Mouse (Mus musculus): ENCODE measurements around the gene Pex10. TPM values are rescaled to one million over a fixed set of nuclear protein-coding genes. Genes with fewer than 3 reads are reported as not detected.

Gene Pex10
- polyA plus RNA-seq, 1 experiment from 2014 or later, result 16.6 TPM

GRCm38 (mm10) chr4:155034787-155035186 lies 32.0 kb upstream of the Pex10 start:
- no peak overlapping the region for H3K27ac ChIP-seq
- H3K36me3 ChIP-seq, result no peaks in the 10 kb centered on the region
- no peak overlapping the region for H3K4me3 ChIP-seq
- WGBS, result 70% methylated on average over 13 of the region's 13 CpGs
- H3K27me3 ChIP-seq (replicated peaks), result peaks cover 25% of the 10 kb centered on the region
- no peak for ATAC-seq (ENCODE audit: low FRiP score, low read depth)
- no peak overlapping the region for H3K4me2 ChIP-seq (replicated peaks)
- no peak overlapping the region for H3K9ac ChIP-seq
- H3K4me1 ChIP-seq, result peaks cover 37% of the 10 kb centered on the region
- no peaks in the 10 kb centered on the region for H3K9me3 ChIP-seq

- H3K9me3 ChIP-seq, result no peaks in the 10 kb centered on the region
- peak; percentile 15; the same call in 1 of the 2 replicates for ATAC-seq (ENCODE audit: low FRiP score, low read depth)
- H3K9ac ChIP-seq, result peak overlapping the region; percentile 34; the same call in 1 of the 2 replicates
- WGBS, result 18% methylated on average over 9 of the region's 9 CpGs
- no peak overlapping the region for H3K4me3 ChIP-seq
- peaks cover 61% of the 10 kb centered on the region for H3K27me3 ChIP-seq (replicated peaks)
- no peaks in the 10 kb centered on the region for H3K36me3 ChIP-seq
- peak overlapping the region; percentile 20; the same call in 1 of the 2 replicates for H3K4me2 ChIP-seq (replicated peaks)
- H3K27ac ChIP-seq, result no peak overlapping the region
- peaks cover 26% of the 10 kb centered on the region for H3K4me1 ChIP-seq
Observed at GRCm38 (mm10) chr4:155040197-155040596, 26.6 kb upstream of the Pex10 start.

- Histone ChIP-seq H3K4me2 (replicated peaks) (peak overlapping the region; percentile 20; the same call in 1 of the 2 replicates), H3K4me1 (peaks cover 26% of the 10 kb centered on the region), H3K4me3 (no peak overlapping the region), H3K9ac (0 out of 2 replicates have a peak overlapping the region, but pooled peaks have one; percentile 34), H3K9me3 (no peaks in the 10 kb centered on the region), H3K27me3 (replicated peaks) (peaks cover 63% of the 10 kb centered on the region), H3K27ac (no peak overlapping the region), H3K36me3 (no peaks in the 10 kb centered on the region)
- WGBS, result 65% methylated on average over 6 of the region's 6 CpGs
- ATAC-seq (ENCODE audit: low FRiP score, low read depth), result no peak
Observed at GRCm38 (mm10) chr4:155040696-155041095, 26.1 kb upstream of the Pex10 start.

GRCm38 (mm10) chr4:155042606-155043288 lies 24.1 kb upstream of the Pex10 start:
- H3K4me3 ChIP-seq, result peak overlapping the region; percentile 42
- H3K27ac ChIP-seq, result no peak overlapping the region
- no peaks in the 10 kb centered on the region for H3K36me3 ChIP-seq
- H3K9me3 ChIP-seq, result no peaks in the 10 kb centered on the region
- H3K27me3 ChIP-seq (replicated peaks), result peaks cover 60% of the 10 kb centered on the region
- H3K9ac ChIP-seq, result peak overlapping the region; percentile 56
- H3K4me2 ChIP-seq (replicated peaks), result peak overlapping the region; percentile 76
- ATAC-seq (ENCODE audit: low FRiP score, low read depth), result no peak
- H3K4me1 ChIP-seq, result peaks cover 26% of the 10 kb centered on the region
- WGBS, result 2% methylated on average over 65 of the region's 65 CpGs

- Histone ChIP-seq H3K27ac (no peak overlapping the region), H3K9ac (peak overlapping the region; percentile 56), H3K27me3 (replicated peaks) (peaks cover 56% of the 10 kb centered on the region), H3K4me3 (peak overlapping the region; percentile 42), H3K9me3 (no peaks in the 10 kb centered on the region), H3K4me2 (replicated peaks) (peak overlapping the region; percentile 76), H3K4me1 (peaks cover 26% of the 10 kb centered on the region), H3K36me3 (no peaks in the 10 kb centered on the region)
- WGBS, result 1% methylated on average over 25 of the region's 25 CpGs
- no peak for ATAC-seq (ENCODE audit: low FRiP score, low read depth)
Observed at GRCm38 (mm10) chr4:155043289-155043625, 23.6 kb upstream of the Pex10 start.

- WGBS, result 88% methylated on average over 14 of the region's 14 CpGs
Observed at GRCm38 (mm10) chr4:155046636-155047035, 20.2 kb upstream of the Pex10 start.

GRCm38 (mm10) chr4:155050116-155050515 lies 16.7 kb upstream of the Pex10 start:
- Histone ChIP-seq H3K4me1 (peaks cover 3% of the 10 kb centered on the region; the same call in 1 of the 2 replicates), H3K9me3 (no peaks in the 10 kb centered on the region), H3K4me3 (no peak overlapping the region), H3K27me3 (replicated peaks) (peaks cover 9% of the 10 kb centered on the region), H3K4me2 (replicated peaks) (no peak overlapping the region), H3K36me3 (no peaks in the 10 kb centered on the region), H3K9ac (no peak overlapping the region), H3K27ac (no peak overlapping the region)
- ATAC-seq (ENCODE audit: low FRiP score, low read depth), result no peak
- WGBS, result 77% methylated on average over 7 of the region's 7 CpGs

More at GRCm38 (mm10) chr4:155046636-155047035, 20.2 kb upstream of the Pex10 start:
- Histone ChIP-seq H3K4me3 (no peak overlapping the region), H3K36me3 (no peaks in the 10 kb centered on the region), H3K27ac (no peak overlapping the region), H3K27me3 (replicated peaks) (peaks cover 43% of the 10 kb centered on the region), H3K4me2 (replicated peaks) (no peak overlapping the region), H3K9ac (no peak overlapping the region), H3K4me1 (peaks cover 9% of the 10 kb centered on the region), H3K9me3 (no peaks in the 10 kb centered on the region)
- ATAC-seq (ENCODE audit: low FRiP score, low read depth), result no peak

- H3K4me3 ChIP-seq, result no peak within 1 kb of the TSS
- no peak for ATAC-seq (ENCODE audit: low FRiP score, low read depth)
- no peak within 1 kb of the TSS for H3K27ac ChIP-seq
- no peak within 1 kb of the TSS for H3K4me2 ChIP-seq (replicated peaks)
- no peaks in the 10 kb centered on the region for H3K9me3 ChIP-seq
- 67% methylated on average over 10 of the region's 10 CpGs for WGBS
- no peaks in the 10 kb centered on the region for H3K36me3 ChIP-seq
- H3K27me3 ChIP-seq (replicated peaks), result peaks cover 4% of the 10 kb centered on the region; the same call in 1 of the 2 replicates
- peaks cover 20% of the 10 kb centered on the region for H3K4me1 ChIP-seq
- 0 out of 2 replicates have a peak within 1 kb of the TSS, but pooled peaks have one; percentile 33 for H3K9ac ChIP-seq
Observed at GRCm38 (mm10) chr4:155056724-155057123, 10.1 kb upstream of the Pex10 start, which contains the start of gene Plch2. TSS of gene Plch2 (minus strand) at chr4:155056784.

- H3K9ac ChIP-seq, result no peak overlapping the region
- ATAC-seq (ENCODE audit: low FRiP score, low read depth), result no peak
- no peaks in the 10 kb centered on the region for H3K9me3 ChIP-seq
- 48% methylated on average over 10 of the region's 10 CpGs for WGBS
- H3K4me1 ChIP-seq, result peaks cover 20% of the 10 kb centered on the region
- H3K27me3 ChIP-seq (replicated peaks), result 0 out of 2 replicates have a peak, but pooled peaks cover 4% of the 10 kb centered on the region
- H3K27ac ChIP-seq, result no peak overlapping the region
- no peaks in the 10 kb centered on the region for H3K36me3 ChIP-seq
- no peak overlapping the region for H3K4me3 ChIP-seq
- H3K4me2 ChIP-seq (replicated peaks), result no peak overlapping the region
Observed at GRCm38 (mm10) chr4:155058325-155058724, 8.5 kb upstream of the Pex10 start.

- Histone ChIP-seq H3K9ac (no peak overlapping the region), H3K9me3 (no peaks in the 10 kb centered on the region), H3K27ac (no peak overlapping the region), H3K4me2 (replicated peaks) (no peak overlapping the region), H3K36me3 (peaks cover 7% of the 10 kb centered on the region), H3K4me3 (no peak overlapping the region), H3K27me3 (replicated peaks) (no peaks in the 10 kb centered on the region), H3K4me1 (peaks cover 21% of the 10 kb centered on the region)
- no peak for ATAC-seq (ENCODE audit: low FRiP score, low read depth)
- WGBS, result 26% methylated on average over 3 of the region's 3 CpGs
Observed at GRCm38 (mm10) chr4:155063895-155064294, 2.9 kb upstream of the Pex10 start.

- no peak overlapping the region for H3K4me2 ChIP-seq (replicated peaks)
- ATAC-seq (ENCODE audit: low FRiP score, low read depth), result no peak
- peaks cover 21% of the 10 kb centered on the region for H3K4me1 ChIP-seq
- WGBS, result 86% methylated on average over 2 of the region's 2 CpGs
- no peak overlapping the region for H3K9ac ChIP-seq
- H3K27me3 ChIP-seq (replicated peaks), result no peaks in the 10 kb centered on the region
- H3K36me3 ChIP-seq, result peaks cover 13% of the 10 kb centered on the region
- no peak overlapping the region for H3K4me3 ChIP-seq
- H3K27ac ChIP-seq, result no peak overlapping the region
- no peaks in the 10 kb centered on the region for H3K9me3 ChIP-seq
Observed at GRCm38 (mm10) chr4:155064474-155064873, 2.3 kb upstream of the Pex10 start.

GRCm38 (mm10) chr4:155065970-155066833 lies 614 bp upstream of the Pex10 start:
- H3K36me3 ChIP-seq, result peaks cover 30% of the 10 kb centered on the region
- ATAC-seq (ENCODE audit: low FRiP score, low read depth), result peak; percentile 73
- 3% methylated on average over 15 of the region's 15 CpGs for WGBS
- H3K4me1 ChIP-seq, result peaks cover 20% of the 10 kb centered on the region
- H3K27ac ChIP-seq, result no peak overlapping the region
- peak overlapping the region; percentile 54 for H3K4me3 ChIP-seq
- no peaks in the 10 kb centered on the region for H3K27me3 ChIP-seq (replicated peaks)
- no peak overlapping the region for H3K9ac ChIP-seq
- peak overlapping the region; percentile 81 for H3K4me2 ChIP-seq (replicated peaks)
- H3K9me3 ChIP-seq, result no peaks in the 10 kb centered on the region

Measured in neural tube, embryonic 12.5 days (tissue).